In the genomic region with DNA sequence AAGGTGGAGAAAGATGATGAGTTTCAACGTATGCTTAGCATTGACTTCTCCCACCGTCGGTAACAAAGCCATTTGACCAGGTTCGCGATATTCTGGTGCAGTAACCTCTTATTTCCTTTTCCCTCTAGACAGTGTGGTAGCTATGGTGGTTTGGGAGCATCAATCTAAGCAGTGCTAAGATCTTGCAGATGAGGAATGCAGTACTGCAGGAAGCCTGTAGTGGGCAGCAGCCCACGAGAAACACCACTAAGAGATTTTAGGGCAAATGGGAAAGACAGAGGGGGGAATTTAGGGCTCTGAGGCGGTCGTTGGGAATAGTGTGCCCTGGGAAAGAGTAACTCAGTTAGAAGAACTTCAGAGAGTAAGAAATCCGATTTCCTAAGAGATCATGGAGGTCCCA, we compare ENCODE assay signal across 8 mouse cellular contexts. TPM values are rescaled to one million over a fixed set of nuclear protein-coding genes. Genes with fewer than 3 reads are reported as not detected.
DNase-seq lines count a peak whose midpoint lies in the region; ATAC-seq lines count a peak whose summit lies in the region.

No protein-coding gene starts in this region.

- H3K4me3 ChIP-seq in intestine, embryonic 16.5 days (ENCODE audit: low read length): peak overlapping the region; percentile 53
- H3K4me3 ChIP-seq in liver, embryonic 13.5 days (replicated peaks): peak overlapping the region; percentile 62

- no peaks in the 10 kb centered on the region for H3K9me3 ChIP-seq in intestine, embryonic 16.5 days (ENCODE audit: control insufficient read depth, low read length)
- H3K9me3 ChIP-seq in liver, embryonic 13.5 days (replicated peaks): no peaks in the 10 kb centered on the region

- 16% methylated on average over 9 of the region's 9 CpGs for WGBS in intestine, embryonic 16.5 days
- 19% methylated on average over 9 of the region's 9 CpGs for WGBS in liver, embryonic 13.5 days (ENCODE audit: insufficient replicate concordance)

- H3K4me2 ChIP-seq in intestine, embryonic 16.5 days (ENCODE audit: low read depth, low read length): peak overlapping the region; percentile 59
- peak overlapping the region; percentile 69 for H3K4me2 ChIP-seq in liver, embryonic 13.5 days

- no peaks in the 10 kb centered on the region for H3K27me3 ChIP-seq in intestine, embryonic 16.5 days (replicated peaks; ENCODE audit: control insufficient read depth, insufficient read depth, low read length)
- H3K27me3 ChIP-seq in liver, embryonic 13.5 days: no peaks in the 10 kb centered on the region

- peaks cover 3% of the 10 kb centered on the region for H3K4me1 ChIP-seq in intestine, embryonic 16.5 days (ENCODE audit: control insufficient read depth, insufficient read depth, low read length)
- H3K4me1 ChIP-seq in liver, embryonic 13.5 days (replicated peaks): 0 out of 2 replicates have a peak, but pooled peaks cover 3% of the 10 kb centered on the region

- no peaks in the 10 kb centered on the region for H3K36me3 ChIP-seq in intestine, embryonic 16.5 days (ENCODE audit: control insufficient read depth, insufficient read depth, low read length)
- no peaks in the 10 kb centered on the region for H3K36me3 ChIP-seq in liver, embryonic 13.5 days

- DNase-seq in 416B (ENCODE audit: low read depth): peak; percentile 35
- peak; percentile 83 for DNase-seq in NIH3T3 (ENCODE audit: low read depth)
- DNase-seq in cerebellum, postnatal 14 days: peak; percentile 75 to 76
- DNase-seq in gastrocnemius, postnatal 10 days: peak; percentile 31
- DNase-seq in liver, embryonic 13.5 days: peak; percentile 18
- DNase-seq in naive thymus-derived CD4-positive, alpha-beta T cell, adult 2 months (ENCODE audit: low read depth): peak; percentile 72
- peak; percentile 51 to 55 for DNase-seq in thymus, postnatal 36 days

- peak; percentile 39 for ATAC-seq in intestine, embryonic 16.5 days
- peak; percentile 51 for ATAC-seq in liver, embryonic 13.5 days (ENCODE audit: low read depth)

- peak overlapping the region; percentile 52 for H3K27ac ChIP-seq in intestine, embryonic 16.5 days (ENCODE audit: low read length)
- H3K27ac ChIP-seq in liver, embryonic 13.5 days: no peak overlapping the region

- no peak overlapping the region for H3K9ac ChIP-seq in intestine, embryonic 16.5 days (ENCODE audit: low read depth, low read length)
- H3K9ac ChIP-seq in liver, embryonic 13.5 days: no peak overlapping the region

RNA-seq across cellular contexts. Expression of gene Dlg3, which starts 9.0 kb away (rescaled TPM):
- total RNA-seq in gastrocnemius, postnatal 10 days (2021): 1 to 10 TPM; 4.1 to 5.6 TPM
- polyA plus RNA-seq in intestine, embryonic 16.5 days (2015; fragmentation: Nextera tagmentation; extraction: Ambion mirVana): 8.5 and 11.0 TPM in 2 replicates
- 0.28 and 0.44 TPM in 2 replicates for polyA plus RNA-seq in liver, embryonic 13.5 days (2015; fragmentation: Nextera tagmentation; extraction: Ambion mirVana)

RNA-seq across cellular contexts. Expression of gene Gdpd2, which starts 46.8 kb away (rescaled TPM):
- total RNA-seq in gastrocnemius, postnatal 10 days (2021): 1 to 10 TPM in 1 of 2 experiments, under 1 TPM in 1; 0.23 to 1.6 TPM
- polyA plus RNA-seq in intestine, embryonic 16.5 days (2015; fragmentation: Nextera tagmentation; extraction: Ambion mirVana): 1.5 and 1.8 TPM in 2 replicates
- polyA plus RNA-seq in liver, embryonic 13.5 days (2015; fragmentation: Nextera tagmentation; extraction: Ambion mirVana): 0.07 and 0.15 TPM in 2 replicates

Comparison
In these comparisons a context has a peak if more than half of its experiments do, and no peak if none do; other contexts are left out.
1. DNase-seq: peak in every context shown above with its lines; median percentile 83 in NIH3T3; 76 in cerebellum, postnatal 14 days; 72 in naive thymus-derived CD4-positive, alpha-beta T cell, adult 2 months; 53 in thymus, postnatal 36 days; 35 in 416B; 31 in gastrocnemius, postnatal 10 days; 18 in liver, embryonic 13.5 days.